Mouse (Mus musculus): Measurements from ENCODE around the gene Szrd1.
A peak's percentile ranks its signal among the peaks of the same experiment; 100 is the strongest.

Gene Szrd1

GRCm38 (mm10) chr4:141068655-141069054, 70.9 kb downstream of the Szrd1 start:
- peak; percentile 41 to 69 for DNase-seq (ENCODE audit: low spot score in 2 of 2)

GRCm38 (mm10) chr4:141067516-141068046, 72.0 kb downstream of the Szrd1 start:
- DNase-seq (ENCODE audit: low spot score in 2 of 2): no peak

- no peak for DNase-seq (ENCODE audit: low spot score in 2 of 2)
These were observed 72.7 kb downstream of the Szrd1 start for GRCm38 (mm10) chr4:141066709-141067515.

- peak; percentile 83 to 93 for DNase-seq (ENCODE audit: low spot score in 2 of 2)
These were observed 74.5 kb downstream of the Szrd1 start for GRCm38 (mm10) chr4:141065123-141065522.

GRCm38 (mm10) chr4:141064104-141064659, 75.4 kb downstream of the Szrd1 start:
- DNase-seq (ENCODE audit: low spot score in 2 of 2): no peak

Data from spleen, postnatal 4 days (tissue).